Mouse (Mus musculus) MEL-GATA-1-ER (cell line): ENCODE measurements at regions not wholly inside any gene's neighbourhood (a gene's known extent, or its start where the extent isn't known, plus 50 kb on each side); places are given as distances from the start of the nearest gene placed in this dataset.

Experiments
- DNase-seq: peaks from one replicate; pipeline ENCODE4 v3.0.0-alpha.2; 2012; ENCODE audit warnings: low read depth; ENCODE audit errors: extremely low read depth

GRCm38 (mm10) chr6:84441721-84442480, 151.8 kb downstream of the Cyp26b1 start:
- no peak for DNase-seq

- DNase-seq: no peak
Observed at GRCm38 (mm10) chr6:84436716-84437115, 157.0 kb downstream of the Cyp26b1 start.

DNA sequence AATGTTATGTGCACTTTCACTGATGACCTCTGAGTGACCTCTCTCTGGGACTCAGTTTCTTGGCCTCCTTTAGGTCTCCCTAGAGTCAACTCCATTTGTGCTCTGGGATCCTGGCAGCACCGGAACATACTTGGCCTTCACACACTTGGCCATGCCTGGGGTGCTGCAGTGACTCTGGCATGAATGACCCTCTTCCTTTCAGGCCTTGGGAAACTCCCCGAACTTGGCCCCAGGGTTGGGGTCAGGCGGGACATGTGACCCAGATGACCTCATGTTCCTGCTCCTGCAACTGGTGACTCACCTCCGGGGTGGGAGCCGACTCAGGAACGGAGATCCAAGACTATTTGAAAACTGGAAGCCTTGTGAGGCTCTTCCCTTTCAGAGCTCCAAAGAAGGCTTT, 159.2 kb downstream of the Cyp26b1 start:
- no peak for DNase-seq

GRCm38 (mm10) chr6:84431622-84431955, 162.1 kb downstream of the Cyp26b1 start:
- DNase-seq: no peak

- no peak for DNase-seq
Observed at GRCm38 (mm10) chr6:84430925-84431621, 162.6 kb downstream of the Cyp26b1 start.

DNA sequence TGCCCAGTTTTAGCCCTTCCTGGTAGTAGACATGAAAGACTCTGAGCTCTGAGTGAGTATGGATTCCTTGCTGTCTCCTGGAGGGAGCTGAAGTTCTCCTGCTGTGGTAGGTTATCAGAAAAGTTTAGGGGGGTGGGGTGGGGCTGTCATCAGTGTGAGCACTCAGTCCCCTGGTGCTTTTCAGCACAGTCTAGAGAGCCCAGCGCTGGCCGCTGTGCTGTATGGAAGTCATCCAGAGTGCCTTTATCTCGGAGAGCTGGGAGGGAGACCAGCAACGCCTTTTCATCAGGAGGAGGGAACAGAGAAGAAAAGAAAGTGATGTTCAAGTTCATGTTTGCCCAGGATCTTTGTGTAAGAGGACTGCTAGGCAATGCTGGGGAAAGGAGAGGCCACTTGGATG, 163.6 kb downstream of the Cyp26b1 start:
- DNase-seq: no peak

GRCm38 (mm10) chr6:84429247-84429646, 164.5 kb downstream of the Cyp26b1 start:
- no peak for DNase-seq

- no peak for DNase-seq
Observed at GRCm38 (mm10) chr6:84426691-84427090, 167.0 kb downstream of the Cyp26b1 start.

DNA sequence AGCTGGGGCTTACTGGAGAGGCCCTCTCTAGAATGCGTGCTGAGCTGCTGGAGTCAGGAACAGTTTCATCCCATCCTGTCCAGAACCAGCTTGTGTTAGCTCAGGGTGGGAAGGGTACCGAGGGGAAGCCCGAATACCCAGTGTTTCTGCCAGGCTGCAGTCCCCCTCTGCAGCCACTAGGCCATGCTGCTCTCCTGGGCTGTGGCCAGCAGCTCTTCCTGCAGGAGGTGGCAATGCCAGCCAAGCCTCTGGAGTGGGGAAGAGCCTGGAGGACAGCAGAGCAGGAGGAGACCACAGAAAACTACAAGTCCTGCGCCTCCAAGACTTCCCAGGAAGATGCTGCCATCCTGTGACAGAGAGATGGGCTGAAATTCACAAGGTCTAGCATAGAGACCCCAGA, 167.9 kb downstream of the Cyp26b1 start:
- DNase-seq: no peak

DNA sequence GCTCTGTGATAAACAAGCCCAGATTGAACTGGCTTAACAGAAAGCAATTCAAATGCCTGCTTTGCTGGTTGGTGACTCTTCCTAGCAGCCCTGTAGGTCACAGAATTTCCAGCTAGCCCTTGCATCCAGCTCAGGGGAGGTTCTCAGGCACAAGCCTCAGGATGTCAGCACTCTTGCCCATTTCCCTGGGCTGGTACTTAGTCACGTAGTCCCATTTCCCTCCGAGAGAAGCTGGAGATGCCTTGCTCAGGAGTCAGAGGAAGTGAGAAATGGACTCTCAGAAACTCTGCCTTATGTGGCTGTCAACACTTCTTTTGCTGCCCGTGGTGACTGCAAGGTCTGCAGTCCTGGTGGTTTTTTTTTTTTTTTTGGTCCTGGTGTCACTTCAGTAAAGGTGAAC, 170.8 kb downstream of the Cyp26b1 start:
- no peak for DNase-seq

GRCm38 (mm10) chr6:84419691-84420090, 174.0 kb downstream of the Cyp26b1 start:
- no peak for DNase-seq

DNA sequence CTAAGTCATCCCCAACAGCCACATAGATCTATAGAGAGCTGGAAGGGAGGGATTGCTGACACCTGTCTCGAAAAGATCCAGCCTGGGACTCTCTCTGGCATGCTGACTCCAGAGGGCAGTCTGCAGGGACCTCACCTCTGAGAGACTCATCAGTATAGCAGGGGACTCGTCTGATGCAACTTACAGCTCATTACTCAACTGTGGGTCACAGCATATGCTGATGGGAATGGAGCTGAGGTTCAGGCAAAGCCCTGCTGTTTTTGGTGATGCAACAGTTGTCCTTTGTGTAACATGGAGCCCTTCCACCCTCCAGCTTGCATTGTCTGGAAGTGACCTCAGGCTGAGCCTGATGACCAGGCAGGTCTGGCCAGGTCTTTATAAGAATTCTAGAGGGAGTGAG, 174.4 kb downstream of the Cyp26b1 start:
- DNase-seq: no peak

- DNase-seq: no peak
Observed at GRCm38 (mm10) chr6:84416992-84417636, 176.6 kb downstream of the Cyp26b1 start.

DNA sequence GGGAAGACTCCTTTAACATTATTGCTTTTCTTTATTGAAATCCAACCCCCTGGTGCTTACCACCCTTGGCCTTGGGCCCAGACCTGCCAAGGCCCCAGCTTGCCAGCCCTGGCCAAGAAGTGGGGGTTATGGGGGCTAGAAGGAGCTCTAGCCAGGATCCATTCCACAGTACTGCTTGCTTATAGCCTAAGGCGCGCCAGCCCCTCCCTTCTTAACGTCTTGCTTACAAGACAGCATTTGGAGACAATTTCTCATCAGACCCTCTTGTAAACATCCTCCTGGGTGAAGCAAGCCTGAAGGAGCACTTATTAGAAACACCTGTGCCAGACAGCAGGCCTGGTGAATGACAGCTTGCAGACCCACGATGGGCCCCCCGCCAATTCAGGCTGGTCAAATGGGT, 179.3 kb downstream of the Cyp26b1 start:
- no peak for DNase-seq

DNA sequence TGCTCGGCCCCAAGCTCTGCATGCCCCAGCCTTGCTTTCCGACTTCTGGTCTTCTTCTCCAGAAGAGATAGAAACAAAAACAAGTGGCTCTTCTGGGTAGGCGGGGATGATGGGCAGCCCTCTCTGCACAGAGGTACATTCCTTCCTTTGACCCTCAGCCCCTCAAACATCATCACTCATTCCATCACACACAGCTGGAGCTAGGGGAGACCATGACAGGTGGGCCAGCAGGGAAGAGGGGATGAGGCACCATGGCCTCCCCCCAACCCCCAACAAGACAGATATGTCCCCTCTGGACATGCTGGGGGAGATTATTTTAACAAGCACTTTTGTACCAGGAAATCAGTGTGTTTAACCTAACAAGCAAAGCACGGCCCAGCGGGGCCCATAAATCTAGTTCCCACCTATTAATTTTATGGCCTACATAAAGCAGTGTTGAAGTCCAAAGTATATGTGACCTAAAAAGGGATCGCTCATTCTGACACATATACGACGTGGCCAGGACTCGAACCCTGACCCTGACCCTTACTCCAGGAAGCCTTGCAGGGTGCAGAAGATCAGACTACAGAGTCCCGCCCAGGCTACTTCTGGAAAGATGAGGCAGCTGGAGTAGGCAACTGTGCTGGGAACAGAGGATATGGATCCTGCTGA, 183.7 kb downstream of the Cyp26b1 start:
- DNase-seq: no peak

DNA sequence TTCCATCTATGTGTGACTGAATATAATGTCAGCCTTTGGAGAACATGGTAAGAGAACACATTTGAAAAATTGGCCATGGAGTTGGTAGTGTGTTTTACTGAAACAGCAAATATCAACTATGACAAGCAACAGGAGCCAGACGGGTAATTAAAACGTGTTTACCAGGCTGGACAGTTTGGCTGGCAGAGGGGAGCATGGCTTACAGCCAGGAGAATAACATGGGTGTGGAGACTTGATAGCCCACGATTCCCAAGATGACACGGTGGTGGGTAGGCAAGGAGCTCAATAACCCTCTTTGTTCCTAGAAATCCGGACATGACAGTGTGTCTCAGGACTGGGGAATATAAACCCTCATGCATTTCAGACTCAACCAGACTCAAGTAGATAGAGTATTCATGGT, 185.2 kb downstream of the Cyp26b1 start:
- DNase-seq: no peak

GRCm38 (mm10) chr6:84407773-84408172, 185.9 kb downstream of the Cyp26b1 start:
- DNase-seq: no peak

DNA sequence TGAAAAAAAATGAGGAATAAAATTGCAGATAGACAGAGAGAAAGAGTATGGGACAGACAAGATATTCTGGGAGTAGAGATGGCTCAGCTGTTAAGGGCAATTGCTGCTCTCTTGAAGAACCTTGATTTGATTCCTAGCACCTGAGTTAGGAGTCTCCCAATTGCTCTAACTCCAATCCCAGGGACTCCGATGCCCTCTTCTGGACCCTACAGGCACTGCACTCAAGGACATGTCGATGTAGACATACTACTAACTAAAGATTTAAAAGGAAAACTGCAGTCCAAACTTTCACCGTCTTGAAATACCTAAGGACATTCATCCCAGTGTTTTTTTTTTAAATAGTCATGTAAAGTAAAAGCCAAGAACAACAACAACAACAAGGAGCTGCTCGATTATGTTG, 189.0 kb downstream of the Cyp26b1 start:
- DNase-seq: no peak

DNA sequence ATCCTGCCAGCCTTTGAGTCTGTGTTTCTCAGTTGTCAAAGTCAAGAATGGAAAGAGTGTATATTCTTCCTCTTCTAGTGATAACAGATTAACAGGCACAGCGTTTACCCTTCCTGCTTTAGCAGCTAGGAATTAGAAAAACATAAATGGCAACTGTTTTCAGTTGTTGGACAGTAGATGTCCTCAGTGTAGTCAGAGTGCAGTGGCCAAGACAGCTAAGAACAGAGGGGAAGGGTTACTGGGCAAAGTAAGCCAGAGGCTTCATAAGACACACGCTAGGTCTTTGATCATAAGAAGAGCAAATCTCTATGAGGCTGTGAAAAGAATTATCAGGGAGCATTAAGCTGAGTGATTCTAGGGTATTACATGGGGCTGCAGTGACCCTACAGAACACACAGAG, 191.3 kb downstream of the Cyp26b1 start:
- no peak for DNase-seq

DNA sequence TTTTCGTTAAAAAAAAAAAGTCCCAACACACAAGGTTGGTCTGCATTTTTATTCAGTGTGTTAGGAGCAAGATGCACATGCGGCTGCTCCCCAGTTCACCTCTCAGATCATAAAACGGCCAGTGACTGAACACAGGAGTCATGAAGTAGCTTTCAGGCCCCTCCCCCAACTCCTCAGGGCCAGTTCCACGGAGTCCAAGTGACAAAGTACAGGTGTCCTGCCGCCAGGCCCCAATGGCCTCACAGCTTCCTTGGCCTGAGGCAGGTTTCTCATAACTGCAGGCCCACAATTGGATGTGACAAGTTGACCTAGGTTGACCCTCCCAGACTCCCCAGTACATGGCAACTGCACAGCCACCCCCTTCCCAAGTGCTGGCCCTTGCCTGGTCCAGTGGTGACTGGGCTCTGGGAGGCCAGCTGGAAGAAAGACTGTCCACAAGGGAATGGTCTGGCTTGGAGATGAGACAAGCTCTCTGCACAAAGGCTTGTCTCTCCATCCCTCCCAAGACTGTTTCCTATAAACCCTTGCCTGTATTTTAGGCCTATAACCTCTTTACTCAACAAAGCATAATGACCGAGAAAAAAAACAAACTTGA, 199.1 kb downstream of the Cyp26b1 start:
- DNase-seq: no peak

DNA sequence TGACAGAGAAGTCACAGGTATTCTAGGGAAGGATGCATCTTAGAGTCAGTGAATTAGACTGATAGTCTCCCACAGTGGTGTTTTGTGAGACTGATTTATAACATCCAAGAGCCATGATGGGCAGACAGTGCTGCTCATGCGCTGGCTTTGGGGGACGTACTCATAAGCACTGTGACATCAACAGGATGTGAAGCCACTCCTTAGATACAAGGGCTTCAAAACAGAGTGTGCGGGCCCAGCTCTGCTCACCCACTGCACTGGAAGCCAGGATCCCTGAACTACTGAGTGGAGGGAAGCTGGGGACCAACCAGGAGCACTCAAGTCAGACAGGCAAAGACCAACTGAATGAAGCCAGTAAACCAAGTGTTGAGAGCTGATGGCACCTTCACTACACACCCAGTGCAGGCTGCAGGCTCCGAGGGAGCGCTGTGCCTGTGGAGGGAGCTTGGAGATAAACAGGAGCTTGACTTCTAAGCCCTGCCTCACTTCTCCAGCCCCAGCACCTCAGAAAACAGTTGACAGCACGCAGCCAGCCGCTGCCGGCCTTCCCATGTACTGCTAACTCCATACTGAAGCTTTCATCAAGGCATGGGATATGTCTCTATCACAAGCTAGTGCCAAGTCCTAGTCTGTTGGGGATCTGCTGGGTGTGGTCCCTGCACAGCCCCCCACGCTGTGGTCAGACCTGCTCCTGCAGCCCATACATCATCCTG, 200.0 kb downstream of the Cyp26b1 start:
- peak; percentile 38 for DNase-seq
